Mouse (Mus musculus): ENCODE measurements at regions not wholly inside any gene's neighbourhood (a gene's known extent, or its start where the extent isn't known, plus 50 kb on each side); places are given as distances from the start of the nearest gene placed in this dataset.

DNA sequence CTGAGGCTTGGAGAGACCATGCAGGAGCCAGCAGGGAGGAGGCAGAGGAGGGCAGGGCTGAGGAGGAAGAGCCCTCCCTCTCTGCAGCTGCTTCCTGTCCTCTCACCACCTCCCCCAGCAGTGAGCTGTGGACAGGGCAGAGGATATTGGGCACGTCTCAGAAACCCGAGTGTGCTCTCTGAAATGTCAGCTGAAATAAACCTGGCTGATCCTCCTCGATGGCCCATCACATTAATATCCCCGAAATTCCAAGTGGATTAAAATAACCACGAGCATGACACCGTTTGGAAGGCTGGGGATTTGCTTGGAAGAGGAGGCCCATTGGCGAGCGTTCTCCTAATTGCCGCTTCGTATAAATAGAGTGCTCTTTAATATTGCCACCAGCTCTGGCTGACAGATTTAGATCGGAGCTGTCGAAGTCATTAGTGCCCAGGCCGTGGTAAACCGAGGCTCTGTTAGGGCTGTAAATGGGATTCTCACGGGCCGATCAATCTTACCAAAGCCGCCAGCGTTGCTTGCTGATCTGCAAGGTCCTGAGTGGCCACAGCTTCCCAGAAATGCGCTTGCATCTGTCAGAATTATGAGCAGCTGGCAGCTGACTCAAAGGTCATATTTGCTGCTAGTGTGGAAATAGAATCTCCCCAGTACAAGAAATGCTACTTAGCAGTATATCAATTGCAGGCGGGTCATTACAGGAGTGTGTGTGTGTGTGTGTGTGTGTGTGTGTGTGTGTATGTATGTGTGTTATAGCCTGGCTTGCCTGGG, 268.5 kb downstream of the Rplp1 start:
- TF ChIP-seq CTCF (IDR thresholded peaks at IDR 0.05; ENCODE audit: control insufficient read depth, insufficient read depth, low read length) (no peak), POLR2A (IDR thresholded peaks at IDR 0.05; ENCODE audit: borderline replicate concordance, control insufficient read depth, low read depth, low read length) (no peak)
